In genomic region chr7:3397355-3397754, GRCm38 (mm10) we compare ENCODE assay signal across 20 mouse cellular contexts. TPM values are rescaled to one million over a fixed set of nuclear protein-coding genes. Genes with fewer than 3 reads are reported as not detected.
DNase-seq lines count a peak whose midpoint lies in the region; ATAC-seq lines count a peak whose summit lies in the region.
"Had no signal": no experiment of that assay in that cellular context is flagged by ENCODE, and none has a peak within 500 bp of the region (broad histone marks: within the 10 kb centered on the region; RNA-seq: fewer than 3 reads in every experiment).

No protein-coding gene starts in this region.

- H3K36me3 ChIP-seq in hindbrain, embryonic 11.5 days (ENCODE audit: control insufficient read depth, insufficient read depth, low read length), result no peaks in the 10 kb centered on the region
- H3K36me3 ChIP-seq in hindbrain, embryonic 10.5 days, result peaks cover 18% of the 10 kb centered on the region
- peaks cover 17% of the 10 kb centered on the region for H3K36me3 ChIP-seq in forebrain, embryonic 14.5 days (ENCODE audit: control insufficient read depth, insufficient read depth, low read length)
- H3K36me3 ChIP-seq in hindbrain, embryonic 16.5 days (ENCODE audit: control insufficient read depth, insufficient read depth, low read length), result peaks cover 12% of the 10 kb centered on the region
- H3K36me3 ChIP-seq in neural tube, embryonic 12.5 days, result peaks cover 11% of the 10 kb centered on the region; the same call in 1 of the 2 replicates
- H3K36me3 ChIP-seq: heart, embryonic 13.5 days had no signal

- no peak overlapping the region for H3K9ac ChIP-seq in hindbrain, embryonic 11.5 days (ENCODE audit: low read depth, low read length)
- H3K9ac ChIP-seq in forebrain, embryonic 14.5 days (ENCODE audit: low read length), result no peak overlapping the region
- no peak overlapping the region for H3K9ac ChIP-seq in hindbrain, embryonic 16.5 days (ENCODE audit: low read depth, low read length)
- H3K9ac ChIP-seq in neural tube, embryonic 12.5 days, result no peak overlapping the region
- H3K9ac ChIP-seq: heart, embryonic 13.5 days; limb, embryonic 13.5 days; liver, embryonic 14.5 days had no signal

- DNase-seq in hindbrain, embryonic 11.5 days (ENCODE audit: low spot score), result no peak
- DNase-seq in hindbrain, embryonic 10.5 days (ENCODE audit: low spot score), result no peak
- no peak for DNase-seq in forebrain, embryonic 14.5 days (ENCODE audit: low spot score)
- DNase-seq in T-cell, adult 2 months (ENCODE audit: low spot score), result no peak
- DNase-seq in cerebellum, adult 11-12 months, result no peak
- no peak for DNase-seq in layer of hippocampus, postnatal 25 days (ENCODE audit: extremely low spot score in 1 of 2, low spot score in 1 of 2)
- DNase-seq: adrenal gland, postnatal 10 days; cerebellum, adult 9-11 months; heart, postnatal 36 days; right cerebral cortex, postnatal 25 days had no signal

- no peaks in the 10 kb centered on the region for H3K27me3 ChIP-seq in hindbrain, embryonic 11.5 days (ENCODE audit: control insufficient read depth, insufficient read depth, low read length)
- no peaks in the 10 kb centered on the region for H3K27me3 ChIP-seq in hindbrain, embryonic 10.5 days (ENCODE audit: insufficient read depth, poor library complexity, severe bottlenecking)
- no peaks in the 10 kb centered on the region for H3K27me3 ChIP-seq in forebrain, embryonic 14.5 days (replicated peaks; ENCODE audit: control insufficient read depth, insufficient read depth, low read length)
- H3K27me3 ChIP-seq in hindbrain, embryonic 16.5 days (replicated peaks; ENCODE audit: control insufficient read depth, insufficient read depth, low read length), result no peaks in the 10 kb centered on the region
- H3K27me3 ChIP-seq in neural tube, embryonic 12.5 days (replicated peaks), result no peaks in the 10 kb centered on the region
- H3K27me3 ChIP-seq: heart, embryonic 13.5 days; limb, embryonic 13.5 days had no signal

- H3K4me2 ChIP-seq in hindbrain, embryonic 11.5 days (replicated peaks; ENCODE audit: low read depth, low read length), result no peak overlapping the region
- peak overlapping the region; percentile 21; the same call in 1 of the 2 replicates for H3K4me2 ChIP-seq in forebrain, embryonic 14.5 days (ENCODE audit: low read length)
- peak overlapping the region; percentile 36 for H3K4me2 ChIP-seq in hindbrain, embryonic 16.5 days (ENCODE audit: low read length)
- peak overlapping the region; percentile 43 for H3K4me2 ChIP-seq in neural tube, embryonic 12.5 days (replicated peaks)
- H3K4me2 ChIP-seq: heart, embryonic 13.5 days; limb, embryonic 13.5 days had no signal

- ATAC-seq in hindbrain, embryonic 11.5 days (ENCODE audit: low FRiP score), result peak; percentile 48
- peak; percentile 27; the same call in 1 of the 2 replicates for ATAC-seq in forebrain, embryonic 14.5 days
- ATAC-seq in hindbrain, embryonic 16.5 days, result no peak
- ATAC-seq in neural tube, embryonic 12.5 days (ENCODE audit: low FRiP score, low read depth), result peak; percentile 74
- ATAC-seq: intestine, embryonic 16.5 days had no signal

- H3K4me3 ChIP-seq in hindbrain, embryonic 11.5 days (ENCODE audit: low read depth, low read length), result no peak overlapping the region
- no peak overlapping the region for H3K4me3 ChIP-seq in hindbrain, embryonic 10.5 days
- no peak overlapping the region for H3K4me3 ChIP-seq in forebrain, embryonic 14.5 days (ENCODE audit: low read depth, low read length)
- no peak overlapping the region for H3K4me3 ChIP-seq in hindbrain, embryonic 16.5 days (ENCODE audit: low read length)
- H3K4me3 ChIP-seq in neural tube, embryonic 12.5 days, result no peak overlapping the region
- H3K4me3 ChIP-seq: heart, embryonic 13.5 days; limb, embryonic 13.5 days had no signal

- no peaks in the 10 kb centered on the region for H3K9me3 ChIP-seq in hindbrain, embryonic 11.5 days (ENCODE audit: control insufficient read depth, low read length)
- 0 out of 2 replicates have a peak, but pooled peaks cover 3% of the 10 kb centered on the region for H3K9me3 ChIP-seq in hindbrain, embryonic 10.5 days
- H3K9me3 ChIP-seq in forebrain, embryonic 14.5 days (replicated peaks; ENCODE audit: control insufficient read depth, low read length), result no peaks in the 10 kb centered on the region
- no peaks in the 10 kb centered on the region for H3K9me3 ChIP-seq in hindbrain, embryonic 16.5 days (ENCODE audit: control insufficient read depth, low read length)
- no peaks in the 10 kb centered on the region for H3K9me3 ChIP-seq in neural tube, embryonic 12.5 days
- H3K9me3 ChIP-seq: heart, embryonic 13.5 days; limb, embryonic 13.5 days had no signal

- H3K4me1 ChIP-seq in hindbrain, embryonic 11.5 days (replicated peaks; ENCODE audit: control insufficient read depth, insufficient read depth, low read length), result no peaks in the 10 kb centered on the region
- H3K4me1 ChIP-seq in hindbrain, embryonic 10.5 days (replicated peaks), result peaks cover 17% of the 10 kb centered on the region
- peaks cover 8% of the 10 kb centered on the region for H3K4me1 ChIP-seq in forebrain, embryonic 14.5 days (ENCODE audit: control insufficient read depth, insufficient read depth, low read length)
- peaks cover 13% of the 10 kb centered on the region for H3K4me1 ChIP-seq in hindbrain, embryonic 16.5 days (ENCODE audit: control insufficient read depth, insufficient read depth, low read depth, low read length)
- peaks cover 13% of the 10 kb centered on the region; the same call in 1 of the 2 replicates for H3K4me1 ChIP-seq in neural tube, embryonic 12.5 days
- H3K4me1 ChIP-seq: heart, embryonic 13.5 days had no signal

- 63% methylated on average over 9 of the region's 10 CpGs for WGBS in hindbrain, embryonic 11.5 days
- 68% methylated on average over 10 of the region's 10 CpGs for WGBS in hindbrain, embryonic 10.5 days
- WGBS in forebrain, embryonic 14.5 days, result 49% methylated on average over 10 of the region's 10 CpGs
- 40% methylated on average over 10 of the region's 10 CpGs for WGBS in hindbrain, embryonic 16.5 days
- WGBS in neural tube, embryonic 12.5 days, result 30% methylated on average over 10 of the region's 10 CpGs

- no peak overlapping the region for H3K27ac ChIP-seq in hindbrain, embryonic 11.5 days (ENCODE audit: low read depth, low read length)
- no peak overlapping the region for H3K27ac ChIP-seq in hindbrain, embryonic 10.5 days
- no peak overlapping the region for H3K27ac ChIP-seq in forebrain, embryonic 14.5 days (ENCODE audit: low read depth, low read length)
- no peak overlapping the region for H3K27ac ChIP-seq in hindbrain, embryonic 16.5 days (ENCODE audit: low read depth, low read length)
- H3K27ac ChIP-seq in neural tube, embryonic 12.5 days, result no peak overlapping the region
- H3K27ac ChIP-seq: heart, embryonic 13.5 days; kidney, postnatal 0 days; limb, embryonic 13.5 days; liver, embryonic 14.5 days had no signal

RNA-seq across cellular contexts. Expression of gene Cacng8, which starts 6.9 kb away (rescaled TPM):
- 5.1 and 7.0 TPM in 2 replicates for polyA plus RNA-seq in hindbrain, embryonic 11.5 days (2014; fragmentation: Nextera tagmentation; extraction: Ambion mirVana)
- polyA plus RNA-seq in hindbrain, embryonic 10.5 days (2016; fragmentation: Nextera tagmentation; extraction: Ambion mirVana), result 5.5 and 7.8 TPM in 2 replicates
- 8.6 and 11.1 TPM in 2 replicates for polyA plus RNA-seq in forebrain, embryonic 14.5 days (2014; fragmentation: Nextera tagmentation; extraction: Ambion mirVana)
- 8.6 and 13.7 TPM in 2 replicates for polyA plus RNA-seq in hindbrain, embryonic 16.5 days (2015; fragmentation: Nextera tagmentation; extraction: Ambion mirVana)
- 7.1 and 8.2 TPM in 2 replicates for polyA plus RNA-seq in neural tube, embryonic 12.5 days (2016; fragmentation: Nextera tagmentation; extraction: Ambion mirVana)
- 100 to 1,000 TPM; 380 to 428 TPM for total RNA-seq in layer of hippocampus, postnatal 25 days (2021)
- total RNA-seq: gastrocnemius, adult 18-20 months; heart, postnatal 36 days; megakaryocyte progenitor cell, adult 5-6 weeks had no signal

RNA-seq across cellular contexts. Expression of gene Cacng6, which starts 26.6 kb away (rescaled TPM):
- polyA plus RNA-seq in hindbrain, embryonic 11.5 days (2014; fragmentation: Nextera tagmentation; extraction: Ambion mirVana), result 0.08 and 0.45 TPM in 2 replicates
- 0.12 TPM in 1 of 2 replicates, not detected in the other for polyA plus RNA-seq in hindbrain, embryonic 10.5 days (2016; fragmentation: Nextera tagmentation; extraction: Ambion mirVana)
- polyA plus RNA-seq in forebrain, embryonic 14.5 days (2014; fragmentation: Nextera tagmentation; extraction: Ambion mirVana), result 0.09 TPM in 1 of 2 replicates, not detected in the other
- 0.62 TPM in 1 of 2 replicates, not detected in the other for polyA plus RNA-seq in hindbrain, embryonic 16.5 days (2015; fragmentation: Nextera tagmentation; extraction: Ambion mirVana)
- 1.5 and 1.9 TPM in 2 replicates for polyA plus RNA-seq in neural tube, embryonic 12.5 days (2016; fragmentation: Nextera tagmentation; extraction: Ambion mirVana)
- total RNA-seq in layer of hippocampus, postnatal 25 days (2021), result 1 to 10 TPM; 1.3 to 2.2 TPM
- total RNA-seq: megakaryocyte progenitor cell, adult 5-6 weeks had no signal
- polyA plus RNA-seq: gonadal fat pad, adult 2 months; kidney, postnatal 0 days; liver, embryonic 14.5 days had no signal
